Mouse (Mus musculus) heart, postnatal 25 days (tissue): ENCODE data around the gene Gm21820. TPM values are rescaled to one million over a fixed set of nuclear protein-coding genes. Genes with fewer than 3 reads are reported as not detected.
"Not testable (repeated sequence)": the region's sequence is repeated elsewhere in the genome, so short reads cannot be mapped to it uniquely, and the experiment has no call there.

Experiments
- DNase-seq: peaks from one replicate; pipeline ENCODE4 v3.0.0; 2022; ENCODE audit warnings: low spot score
- intact Hi-C: fragments of 180-260 bp; cut with DNase I; formaldehyde crosslinking; loops from one replicate; pipeline ENCODE4 v1.15.1; 2025
- total RNA-seq, 2 experiments: library from RNA; stranded (reverse); gene quantifications; 2 replicates each; pipeline ENCODE4 v1.2.3; 2021

Gm21820 gene
- not detected for total RNA-seq

DNA sequence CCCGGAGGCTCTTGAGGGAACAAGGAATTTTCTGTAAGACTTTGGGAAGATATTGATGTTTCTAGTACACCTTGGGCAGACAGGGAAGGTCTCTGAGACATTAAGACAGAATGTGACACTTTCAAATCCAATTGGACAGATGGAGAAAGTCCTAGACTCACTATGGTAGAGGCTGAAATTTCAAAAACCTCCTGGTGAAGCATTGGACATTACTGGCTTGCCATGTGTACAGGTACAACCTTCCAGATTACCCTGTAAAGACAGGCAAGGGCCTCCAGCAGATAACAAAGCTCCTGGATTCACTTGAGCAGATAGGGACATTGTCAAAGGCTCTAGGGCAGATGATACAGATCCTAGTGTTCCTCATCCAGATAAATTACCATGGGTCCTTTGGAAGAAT, at the start of gene Gm21820:
Gene Gm21820 (minus strand): TSS at position 101 of the 400 bp plus-strand sequence.
- intact Hi-C loops, DNase-seq: not testable (repeated sequence)

Other genes starting within 250 kb of the Gm21820 start
- gene Gm20918, start 205.5 kb downstream of the Gm21820 start, total RNA-seq, result not detected